Mouse (Mus musculus) small intestine, adult 10 weeks (tissue): ENCODE data around the gene Ccdc93. TPM values are rescaled to one million over a fixed set of nuclear protein-coding genes. Genes with fewer than 3 reads are reported as not detected.

ENCODE experiments used
- polyA plus RNA-seq: library from polyadenylated mRNA; stranded (reverse); fragments of 350-450 nt; fragmentation: Illumina TruSeq; extraction: RNeasy Lipid Tissue Mini Kit (QIAGEN cat#74804); gene quantifications from one replicate; pipeline ENCODE4 v1.2.3, GENCODE M21; 2014; ENCODE audit warnings: low replicate concordance

The Ccdc93 gene
- polyA plus RNA-seq, result 13.6 TPM

DNA sequence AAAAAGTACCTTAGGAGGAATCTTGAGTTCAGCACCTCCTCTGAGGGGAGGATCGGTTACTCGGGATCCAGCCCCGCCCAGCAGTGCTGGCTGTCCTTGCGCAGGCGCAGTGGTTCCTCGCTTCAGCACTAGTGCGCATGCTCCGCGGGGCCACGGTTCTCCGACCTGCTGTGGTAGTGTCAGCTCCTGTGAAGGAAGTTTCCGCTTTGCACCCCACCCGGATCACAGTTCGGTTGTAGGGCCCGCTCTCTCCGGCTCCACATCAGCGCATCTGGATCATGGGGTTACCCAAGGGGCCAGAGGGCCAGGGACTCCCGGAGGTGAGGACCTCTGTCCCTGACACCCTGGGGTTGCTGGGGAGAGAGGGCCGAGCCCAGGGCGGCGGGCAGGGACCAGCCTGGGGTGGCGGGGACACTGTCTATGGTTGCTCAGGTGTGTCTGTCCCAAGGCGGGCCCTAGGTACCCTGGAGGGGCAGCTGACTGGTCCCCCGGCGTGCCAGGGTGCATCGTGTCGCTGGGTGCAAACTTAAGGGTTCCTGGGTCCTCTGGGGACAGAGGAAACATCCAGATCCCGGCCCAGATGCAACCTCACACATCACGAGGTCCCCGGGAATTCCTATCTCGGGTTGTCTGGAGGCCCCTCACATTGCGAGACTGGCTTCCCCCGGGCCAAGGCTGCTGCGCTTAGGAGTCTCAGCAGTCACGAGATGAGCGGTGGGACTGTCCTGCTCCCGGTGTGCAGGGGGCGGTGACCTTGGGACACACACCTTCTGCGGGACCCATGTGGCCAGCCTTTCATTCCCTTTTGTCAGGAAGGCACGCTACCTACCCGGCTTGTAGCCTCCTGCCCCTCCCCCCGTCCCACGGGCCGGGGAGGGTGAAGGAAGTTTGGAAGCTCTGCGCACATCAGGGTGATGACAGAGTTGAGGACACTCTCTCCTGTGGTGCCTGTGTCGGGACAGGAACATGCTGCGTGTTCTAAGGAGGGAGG, at the start of gene Ccdc93:
TSS of gene Ccdc93 (plus strand) at position 112 of the 991 bp plus-strand sequence.

DNA sequence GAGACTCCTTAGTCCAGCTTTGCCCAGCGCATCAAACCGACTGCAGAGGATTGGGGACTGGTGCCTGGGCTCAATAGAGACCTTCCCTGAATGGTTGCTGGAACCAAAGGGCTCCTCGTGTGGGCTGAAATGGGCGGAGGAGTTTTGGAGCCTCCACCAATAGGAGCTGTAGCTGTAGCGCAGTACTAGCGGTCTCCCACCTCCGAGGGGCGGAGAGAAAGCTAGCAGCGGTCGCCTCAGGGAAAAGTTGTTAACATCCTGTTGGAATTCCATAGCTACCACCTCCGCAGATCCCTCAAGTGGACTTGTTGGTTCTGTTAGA, 97.5 kb downstream of the Ccdc93 start, which contains the start of gene Htr5b:
TSS of gene Htr5b (minus strand) at position 67 of the 322 bp plus-strand sequence.

Other genes with a start within 250 kb of the Ccdc93 start
- 84.6 TPM for gene Insig2, start 98.5 kb upstream of the Ccdc93 start, polyA plus RNA-seq
- not detected for gene Htr5b, start 97.4 kb downstream of the Ccdc93 start, polyA plus RNA-seq
- 28.0 TPM for gene Ddx18, start 136.9 kb downstream of the Ccdc93 start, polyA plus RNA-seq